Mouse (Mus musculus) forebrain, embryonic 10.5 days (tissue): ENCODE data around the gene Ugt1a6a. TPM values are rescaled to one million over a fixed set of nuclear protein-coding genes. Genes with fewer than 3 reads are reported as not detected.
"Not testable (repeated sequence)": the region's sequence is repeated elsewhere in the genome, so short reads cannot be mapped to it uniquely, and the experiment has no call there.

ENCODE experiments used
- DNase-seq: peaks from one replicate; pipeline ENCODE4 v3.0.0-alpha.2; 2017; ENCODE audit warnings: low spot score; ENCODE audit errors: extremely low spot score
- H3K27ac ChIP-seq: fragments of 300-500 bp; sonication (generic); 2 replicates; pipeline ENCODE4 v1.5.1; 2016; ENCODE audit warnings: mild to moderate bottlenecking
- H3K27me3 ChIP-seq: fragments of 300-500 bp; sonication (generic); 2 replicates; pipeline ENCODE4 v1.6.1; 2016; ENCODE audit warnings: mild to moderate bottlenecking; ENCODE audit not compliant: poor library complexity, severe bottlenecking
- H3K36me3 ChIP-seq: fragments of 300-500 bp; sonication (generic); replicated peaks from 2 replicates; pipeline ENCODE4 v1.6.1; 2016; ENCODE audit warnings: mild to moderate bottlenecking, moderate library complexity
- H3K4me1 ChIP-seq: fragments of 300-500 bp; sonication (generic); 2 replicates; pipeline ENCODE4 v1.6.1; 2016
- H3K4me3 ChIP-seq: fragments of 300-500 bp; sonication (generic); 2 replicates; pipeline ENCODE4 v1.5.1; 2016; ENCODE audit warnings: mild to moderate bottlenecking, moderate library complexity
- H3K9me3 ChIP-seq: fragments of 300-500 bp; sonication (generic); 2 replicates; pipeline ENCODE4 v1.6.1; 2016; ENCODE audit warnings: mild to moderate bottlenecking, moderate library complexity
- WGBS: fragments of 180-500 bp; shearing (Covaris S2); methylation state at CpG from one replicate; pipeline ENCODE4 v1.1.7; 2016; 5-methylcytosine and 5-hydroxymethylcytosine counted together
- polyA plus RNA-seq: library from polyadenylated mRNA; unstranded; fragments of >200 nt; fragmentation: Nextera tagmentation; extraction: Ambion mirVana; gene quantifications from 2 replicates; pipeline ENCODE4 v1.2.1, GENCODE M21; 2016

The Ugt1a6a gene
- polyA plus RNA-seq, 1 experiment from 2014 or later, result 0.20 TPM

GRCm38 (mm10) chr1:88140492-88140891 is 5.9 kb downstream of the Ugt1a6a start:
- not testable (repeated sequence) for H3K9me3 ChIP-seq, H3K4me1 ChIP-seq, H3K27me3 ChIP-seq, H3K27ac ChIP-seq, DNase-seq, H3K4me3 ChIP-seq, H3K36me3 ChIP-seq
- WGBS, result 74% methylated on average over 1 of the region's 1 CpGs

- H3K27ac ChIP-seq, H3K4me1 ChIP-seq, H3K4me3 ChIP-seq, H3K36me3 ChIP-seq, DNase-seq, H3K9me3 ChIP-seq, H3K27me3 ChIP-seq: not testable (repeated sequence)
- 3% methylated on average over 5 of the region's 5 CpGs for WGBS
These were observed 9.5 kb downstream of the Ugt1a6a start for GRCm38 (mm10) chr1:88143966-88144675.

GRCm38 (mm10) chr1:88145278-88145677 is 10.7 kb downstream of the Ugt1a6a start:
- 68% methylated on average over 2 of the region's 2 CpGs for WGBS
- not testable (repeated sequence) for H3K9me3 ChIP-seq, DNase-seq, H3K4me1 ChIP-seq, H3K27ac ChIP-seq, H3K36me3 ChIP-seq, H3K27me3 ChIP-seq, H3K4me3 ChIP-seq

GRCm38 (mm10) chr1:88150133-88150532 is 15.5 kb downstream of the Ugt1a6a start:
- WGBS, result 83% methylated on average over 2 of the region's 2 CpGs

GRCm38 (mm10) chr1:88158430-88158829 is 23.8 kb downstream of the Ugt1a6a start:
- Histone ChIP-seq H3K9me3 (no peaks in the 10 kb centered on the region), H3K36me3 (no peaks in the 10 kb centered on the region), H3K4me1 (no peaks in the 10 kb centered on the region), H3K4me3 (no peak overlapping the region), H3K27ac (no peak overlapping the region), H3K27me3 (no peaks in the 10 kb centered on the region)
- WGBS, result 87% methylated on average over 2 of the region's 2 CpGs
- no peak for DNase-seq

More at GRCm38 (mm10) chr1:88150133-88150532, 15.5 kb downstream of the Ugt1a6a start:
- not testable (repeated sequence) for H3K27me3 ChIP-seq, H3K4me3 ChIP-seq, H3K27ac ChIP-seq, H3K4me1 ChIP-seq, H3K36me3 ChIP-seq, H3K9me3 ChIP-seq, DNase-seq

- no peak within 1 kb of the TSS for H3K27ac ChIP-seq
- no peaks in the 10 kb centered on the region for H3K36me3 ChIP-seq
- H3K4me1 ChIP-seq, result no peaks in the 10 kb centered on the region
- no peaks in the 10 kb centered on the region; the same call in 1 of the 2 replicates for H3K9me3 ChIP-seq
- H3K4me3 ChIP-seq, result no peak within 1 kb of the TSS
- 74% methylated on average over 5 of the region's 5 CpGs for WGBS
- H3K27me3 ChIP-seq, result no peaks in the 10 kb centered on the region
- no peak for DNase-seq
These were observed 31.1 kb downstream of the Ugt1a6a start, which contains the start of gene Ugt1a5 for GRCm38 (mm10) chr1:88165711-88166110. Gene Ugt1a5, plus strand, starts transcription at chr1:88166012.

GRCm38 (mm10) chr1:88172190-88172589 is 37.6 kb downstream of the Ugt1a6a start:
- H3K4me3 ChIP-seq, H3K27ac ChIP-seq, DNase-seq, H3K4me1 ChIP-seq, H3K27me3 ChIP-seq, H3K36me3 ChIP-seq: not testable (repeated sequence)
- WGBS, result 83% methylated on average over 7 of the region's 7 CpGs
- H3K9me3 ChIP-seq, result peaks cover 15% of the 10 kb centered on the region

- Histone ChIP-seq H3K9me3 (peaks cover 27% of the 10 kb centered on the region), H3K4me1 (no peaks in the 10 kb centered on the region), H3K27me3 (no peaks in the 10 kb centered on the region), H3K27ac (no peak overlapping the region), H3K4me3 (no peak overlapping the region), H3K36me3 (no peaks in the 10 kb centered on the region)
- DNase-seq, result no peak
- WGBS, result 89% methylated on average over 1 of the region's 1 CpGs
These were observed 45.0 kb downstream of the Ugt1a6a start for GRCm38 (mm10) chr1:88179657-88180056.

GRCm38 (mm10) chr1:88186325-88186935 is 51.8 kb downstream of the Ugt1a6a start:
- Histone ChIP-seq H3K27me3 (no peaks in the 10 kb centered on the region), H3K36me3 (no peaks in the 10 kb centered on the region), H3K9me3 (no peaks in the 10 kb centered on the region; the same call in 1 of the 2 replicates), H3K4me1 (no peaks in the 10 kb centered on the region), H3K27ac (no peak overlapping the region), H3K4me3 (no peak overlapping the region)
- DNase-seq, result no peak
- WGBS, result 90% methylated on average over 5 of the region's 5 CpGs

- 70% methylated on average over 3 of the region's 3 CpGs for WGBS
- no peak for DNase-seq
- Histone ChIP-seq H3K4me1 (no peaks in the 10 kb centered on the region), H3K9me3 (no peaks in the 10 kb centered on the region; the same call in 1 of the 2 replicates), H3K27me3 (no peaks in the 10 kb centered on the region), H3K27ac (no peak overlapping the region), H3K36me3 (no peaks in the 10 kb centered on the region), H3K4me3 (no peak overlapping the region)
These were observed 57.5 kb downstream of the Ugt1a6a start for GRCm38 (mm10) chr1:88192136-88192535.

- Histone ChIP-seq H3K27me3 (no peaks in the 10 kb centered on the region), H3K9me3 (no peaks in the 10 kb centered on the region), H3K4me1 (no peaks in the 10 kb centered on the region), H3K4me3 (no peak overlapping the region), H3K36me3 (no peaks in the 10 kb centered on the region), H3K27ac (no peak overlapping the region)
- 84% methylated on average over 1 of the region's 1 CpGs for WGBS
- no peak for DNase-seq
These were observed 61.1 kb downstream of the Ugt1a6a start for GRCm38 (mm10) chr1:88195687-88196086.

- Histone ChIP-seq H3K27me3 (no peaks in the 10 kb centered on the region), H3K4me1 (no peaks in the 10 kb centered on the region), H3K36me3 (no peaks in the 10 kb centered on the region), H3K4me3 (no peak overlapping the region), H3K9me3 (no peaks in the 10 kb centered on the region), H3K27ac (no peak overlapping the region)
- WGBS, result 86% methylated on average over 3 of the region's 3 CpGs
- DNase-seq, result no peak
These were observed 62.8 kb downstream of the Ugt1a6a start for GRCm38 (mm10) chr1:88197443-88197842.

GRCm38 (mm10) chr1:88199996-88200395 is 65.4 kb downstream of the Ugt1a6a start:
- no peak overlapping the region for H3K4me3 ChIP-seq
- no peaks in the 10 kb centered on the region; the same call in none of the 2 replicates for H3K36me3 ChIP-seq
- peaks cover 10% of the 10 kb centered on the region for H3K27me3 ChIP-seq
- peaks cover 21% of the 10 kb centered on the region for H3K9me3 ChIP-seq
- 73% methylated on average over 2 of the region's 2 CpGs for WGBS
- no peak for DNase-seq
- H3K4me1 ChIP-seq, result peaks cover under 1% of the 10 kb centered on the region
- no peak overlapping the region for H3K27ac ChIP-seq
